Mouse (Mus musculus) megakaryocyte-erythroid progenitor cell, adult 5 weeks (primary cell): ENCODE results near the gene Bloc1s1. TPM values are rescaled to one million over a fixed set of nuclear protein-coding genes. Genes with fewer than 3 reads are reported as not detected.

Experiments
- polyA plus RNA-seq: library from polyadenylated mRNA; stranded (reverse); fragments of >175 nt; gene quantifications from 2 replicates; pipeline ENCODE4 v1.2.3, GENCODE M21; 2012

The Bloc1s1 gene
- polyA plus RNA-seq = 264 and 304 TPM in 2 replicates

GRCm38 (mm10) chr10:128923935-128924334 is at the start of gene Bloc1s1:
TSS of gene Bloc1s1 (minus strand) at chr10:128924035.

GRCm38 (mm10) chr10:128960590-128961584 is 37.1 kb upstream of the Bloc1s1 start, which contains the start of gene Mettl7b:
TSS of gene Mettl7b (minus strand) at chr10:128960988.

GRCm38 (mm10) chr10:128933574-128933973 is 9.7 kb upstream of the Bloc1s1 start, which contains the start of gene Itga7:
TSS of gene Itga7 (plus strand) at chr10:128933818.

GRCm38 (mm10) chr10:128922822-128923012 is 1.1 kb downstream of the Bloc1s1 start, which contains the start of gene Rdh5:
TSS of gene Rdh5 (minus strand) at chr10:128922888.

GRCm38 (mm10) chr10:128900698-128901097 is 23.1 kb downstream of the Bloc1s1 start, which contains the start of gene Cd63:
TSS of gene Cd63 (plus strand) at chr10:128900989.

GRCm38 (mm10) chr10:128891296-128892094 is 32.3 kb downstream of the Bloc1s1 start, which contains the start of gene Gdf11:
TSS of gene Gdf11 (minus strand) at chr10:128891718.

Other genes starting within 250 kb of the Bloc1s1 start
- 1.2 and 1.3 TPM in 2 replicates for gene Suox, start 250.0 kb downstream of the Bloc1s1 start, polyA plus RNA-seq
- 12.0 and 19.6 TPM in 2 replicates for gene Rab5b, start 227.8 kb downstream of the Bloc1s1 start, polyA plus RNA-seq
- gene Pmel, start 219.8 kb downstream of the Bloc1s1 start, polyA plus RNA-seq = 0.37 and 0.69 TPM in 2 replicates
- gene Cdk2, start 219.0 kb downstream of the Bloc1s1 start, polyA plus RNA-seq = 28.2 and 29.2 TPM in 2 replicates
- 3.2 and 3.3 TPM in 2 replicates for gene Dgka, start 179.2 kb downstream of the Bloc1s1 start, polyA plus RNA-seq
- 116 and 137 TPM in 2 replicates for gene Pym1, start 176.1 kb downstream of the Bloc1s1 start, polyA plus RNA-seq
- gene Mmp19, start 133.1 kb downstream of the Bloc1s1 start, polyA plus RNA-seq = 1.5 and 2.3 TPM in 2 replicates
- 10.5 and 11.0 TPM in 2 replicates for gene Dnajc14, start 120.0 kb downstream of the Bloc1s1 start, polyA plus RNA-seq
- 3.9 and 4.2 TPM in 2 replicates for gene Tmem198b, start 119.7 kb downstream of the Bloc1s1 start, polyA plus RNA-seq
- gene Sarnp, start 106.7 kb downstream of the Bloc1s1 start, polyA plus RNA-seq = 17.1 and 19.3 TPM in 2 replicates
- gene Ormdl2, start 102.4 kb downstream of the Bloc1s1 start, polyA plus RNA-seq = 15.8 and 20.5 TPM in 2 replicates
- gene Gdf11, start 32.3 kb downstream of the Bloc1s1 start, polyA plus RNA-seq = 0.11 and 0.16 TPM in 2 replicates
- 48.8 and 52.5 TPM in 2 replicates for gene Cd63, start 23.0 kb downstream of the Bloc1s1 start, polyA plus RNA-seq
- gene Rdh5, start 1.1 kb downstream of the Bloc1s1 start, polyA plus RNA-seq = 2.5 and 3.0 TPM in 2 replicates
- 0.04 and 0.10 TPM in 2 replicates for gene Itga7, start 9.8 kb upstream of the Bloc1s1 start, polyA plus RNA-seq
- not detected in 2 replicates for gene Mettl7b, start 37.0 kb upstream of the Bloc1s1 start, polyA plus RNA-seq
- gene Olfr9, start 65.4 kb upstream of the Bloc1s1 start, polyA plus RNA-seq = not detected in 2 replicates
- not detected in 2 replicates for gene Olfr763, start 86.8 kb upstream of the Bloc1s1 start, polyA plus RNA-seq
- gene Olfr764-ps1, start 115.9 kb upstream of the Bloc1s1 start, polyA plus RNA-seq = not detected in 2 replicates
- gene Olfr765, start 126.0 kb upstream of the Bloc1s1 start, polyA plus RNA-seq = not detected in 2 replicates
- not detected in 2 replicates for gene Olfr766-ps1, start 144.9 kb upstream of the Bloc1s1 start, polyA plus RNA-seq
- gene Olfr767, start 158.9 kb upstream of the Bloc1s1 start, polyA plus RNA-seq = not detected in 2 replicates
- 0.02 TPM in 1 of 2 replicates, not detected in the other for gene Olfr768, start 175.3 kb upstream of the Bloc1s1 start, polyA plus RNA-seq
- gene Olfr769, start 193.8 kb upstream of the Bloc1s1 start, polyA plus RNA-seq = not detected in 2 replicates
- not detected in 2 replicates for gene Olfr770, start 215.0 kb upstream of the Bloc1s1 start, polyA plus RNA-seq
- not detected in 2 replicates for gene Olfr771, start 240.7 kb upstream of the Bloc1s1 start, polyA plus RNA-seq